In genomic region chr2:3649171-3649570, GRCm38 (mm10) we compare ENCODE assay signal across 17 mouse cellular contexts.
DNase-seq lines count a peak whose midpoint lies in the region; ATAC-seq lines count a peak whose summit lies in the region.
"Had no signal": no experiment of that assay in that cellular context is flagged by ENCODE, and none has a peak within 500 bp of the region (broad histone marks: within the 10 kb centered on the region; RNA-seq: fewer than 3 reads in every experiment).

No protein-coding gene starts in this region.

- DNase-seq in 416B (ENCODE audit: low read depth): peak; percentile 64
- DNase-seq in CD4-positive helper T cell, adult 2 months (ENCODE audit: low read depth, low spot score): peak; percentile 67
- peak; percentile 17 for DNase-seq in naive thymus-derived CD4-positive, alpha-beta T cell, adult 2 months (ENCODE audit: low read depth)
- no peak for DNase-seq in urinary bladder, postnatal 10 days (ENCODE audit: low spot score)
- no peak for DNase-seq in cerebellum, postnatal 4 days (ENCODE audit: low spot score in 2 of 2)
- DNase-seq: adrenal gland, postnatal 10 days; adrenal gland, postnatal 36 days; cerebellum, adult 18-20 months; cerebellum, adult 9-10 months; cerebellum, postnatal 14 days; gastrocnemius, postnatal 25 days; heart, postnatal 10 days; heart, postnatal 36 days; kidney, adult 11 months had no signal

- ATAC-seq in activated CD4-positive, CD25-positive, alpha-beta regulatory T cell, adult 4 months: peak; percentile 85
- ATAC-seq: forebrain, embryonic 15.5 days; hindbrain, embryonic 16.5 days had no signal

Comparison
In these comparisons a context has a peak if more than half of its experiments do, and no peak if none do; other contexts are left out.
1. DNase-seq: peak in 416B (single experiment), CD4-positive helper T cell, adult 2 months (single experiment) and naive thymus-derived CD4-positive, alpha-beta T cell, adult 2 months (single experiment); none in urinary bladder, postnatal 10 days (single experiment) and cerebellum, postnatal 4 days (0 of 2).